Mouse (Mus musculus): ENCODE results near the gene Rbbp5.

- TF ChIP-seq CTCF (IDR thresholded peaks at IDR 0.05; ENCODE audit: borderline replicate concordance, control insufficient read depth, extremely low read depth, insufficient read depth, low read length, poor library complexity): no peak
- no peak for TF ChIP-seq POLR2A (IDR thresholded peaks at IDR 0.05; ENCODE audit: control insufficient read depth, extremely low read depth, insufficient read depth, low read length, poor library complexity)
Measured at GRCm38 (mm10) chr1:132543789-132544188, 66.6 kb downstream of the Rbbp5 start.
